Mouse (Mus musculus): ENCODE data around the gene Atp10b.

Atp10b gene

DNA sequence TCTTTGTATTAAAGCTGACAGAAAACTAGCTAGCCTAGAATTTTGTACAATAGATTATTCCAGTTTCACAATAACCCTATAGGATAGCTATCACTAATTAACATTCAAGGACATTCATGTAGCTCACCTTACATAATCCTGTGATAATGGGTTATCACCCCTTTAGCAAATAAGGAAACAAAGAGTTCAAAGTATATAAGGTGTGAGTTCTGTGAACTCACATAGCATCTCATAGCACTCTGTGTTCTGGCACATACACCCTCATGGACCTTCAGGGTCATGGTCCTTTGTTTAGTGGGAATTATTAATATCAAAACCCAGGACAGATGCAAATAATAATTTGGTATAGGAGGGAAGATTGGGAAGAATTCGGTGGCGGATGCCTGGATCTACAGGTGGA is 50.4 kb downstream of the Atp10b start:
- no peak for DNase-seq (ENCODE audit: low spot score)

DNA sequence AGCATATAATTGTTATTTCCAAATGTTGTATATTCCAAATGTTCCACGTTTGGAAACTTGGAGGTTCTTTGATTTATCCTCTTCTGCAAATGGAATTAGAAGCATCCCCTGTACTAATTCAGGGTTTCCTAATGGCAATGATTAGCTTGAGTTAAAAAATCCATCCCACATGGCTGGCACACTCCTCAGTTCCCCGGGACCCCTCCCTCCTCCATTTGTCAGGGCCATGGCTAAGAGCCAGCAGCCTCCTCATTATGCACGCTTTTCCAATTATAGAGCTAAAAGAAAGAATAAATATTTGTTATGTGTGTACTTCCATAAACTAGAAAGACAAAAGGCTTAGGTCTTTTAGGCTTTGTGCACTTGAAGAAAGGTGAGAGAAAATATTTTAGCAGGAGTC is 53.9 kb downstream of the Atp10b start:
- no peak for DNase-seq (ENCODE audit: low spot score)

DNA sequence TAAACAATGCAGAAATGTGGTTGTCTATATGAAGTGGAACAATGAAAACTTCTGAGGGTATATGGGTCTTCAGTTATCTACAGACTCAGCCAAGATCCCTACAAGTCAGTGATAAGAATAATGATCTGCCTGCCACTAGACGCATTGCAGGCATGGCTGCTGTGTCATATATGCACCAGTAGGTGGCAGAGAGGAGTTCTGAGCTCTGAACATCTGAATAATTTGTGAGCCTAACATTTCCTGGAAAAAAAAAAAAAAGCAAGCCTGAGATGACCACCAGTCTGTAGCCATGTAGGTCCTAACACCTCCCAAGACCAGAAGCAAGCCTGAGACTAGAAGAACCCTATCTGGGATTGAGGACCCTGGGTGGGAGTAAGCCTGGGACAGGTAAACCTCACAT is 63.5 kb downstream of the Atp10b start:
- no peak for DNase-seq (ENCODE audit: low spot score)

DNA sequence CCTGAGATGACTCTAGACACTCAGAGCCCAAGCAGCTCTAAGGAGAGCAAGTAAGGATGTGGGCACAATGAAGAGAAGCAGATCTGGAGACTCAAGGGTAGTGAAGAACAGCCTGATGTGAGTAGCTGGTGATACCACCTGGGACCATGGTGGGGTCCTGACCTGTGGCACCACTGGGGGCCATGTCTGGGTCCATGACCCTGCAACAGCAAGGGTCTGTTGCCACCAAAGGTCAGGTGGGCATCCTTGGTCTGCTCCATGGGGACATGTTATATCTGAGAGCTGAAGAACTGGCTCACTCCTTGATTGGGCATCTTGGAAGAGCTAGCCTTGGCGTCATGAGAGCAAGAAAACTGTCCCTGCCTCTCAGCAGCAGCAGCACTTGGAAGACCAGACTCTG is 64.1 kb downstream of the Atp10b start:
- DNase-seq (ENCODE audit: low spot score) = no peak

DNA sequence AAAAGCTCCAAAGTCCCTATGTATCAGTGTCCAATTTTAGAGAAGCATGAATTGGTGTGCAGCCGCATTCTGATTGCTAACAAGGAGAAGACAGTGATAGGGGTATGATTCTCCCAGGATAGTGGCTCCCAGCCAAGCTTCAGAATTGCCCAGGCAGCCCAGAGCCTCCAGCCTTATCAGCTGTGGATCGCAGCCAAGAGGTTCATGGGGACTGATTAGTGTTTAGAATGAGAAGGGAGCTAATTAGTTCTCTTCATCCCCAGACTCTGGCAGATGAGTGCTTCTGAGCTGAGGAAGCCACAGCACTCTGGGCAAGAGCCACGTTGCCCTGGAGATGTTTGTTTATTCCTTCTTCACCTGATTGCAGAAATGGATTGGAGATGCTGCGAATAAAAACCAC is 67.3 kb downstream of the Atp10b start:
- no peak for DNase-seq (ENCODE audit: low spot score)

DNA sequence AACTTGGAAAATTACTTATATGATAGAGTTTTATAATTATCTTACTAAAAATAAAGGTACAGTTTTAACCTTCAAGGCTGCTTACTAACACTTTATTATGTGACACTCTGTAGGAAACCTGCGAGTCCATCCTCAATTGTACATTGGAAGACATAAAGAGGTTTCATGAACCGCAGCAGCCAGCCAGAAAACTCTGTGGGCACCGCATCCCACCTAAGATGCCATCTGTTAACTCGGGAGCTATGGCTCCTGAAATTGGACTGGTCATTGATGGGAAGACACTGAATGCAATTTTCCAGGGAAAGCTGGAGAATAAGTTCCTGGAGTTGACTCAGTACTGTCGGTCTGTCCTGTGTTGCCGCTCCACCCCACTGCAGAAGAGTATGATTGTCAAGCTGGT is 80.6 kb downstream of the Atp10b start:
- no peak for DNase-seq (ENCODE audit: low spot score)

DNA sequence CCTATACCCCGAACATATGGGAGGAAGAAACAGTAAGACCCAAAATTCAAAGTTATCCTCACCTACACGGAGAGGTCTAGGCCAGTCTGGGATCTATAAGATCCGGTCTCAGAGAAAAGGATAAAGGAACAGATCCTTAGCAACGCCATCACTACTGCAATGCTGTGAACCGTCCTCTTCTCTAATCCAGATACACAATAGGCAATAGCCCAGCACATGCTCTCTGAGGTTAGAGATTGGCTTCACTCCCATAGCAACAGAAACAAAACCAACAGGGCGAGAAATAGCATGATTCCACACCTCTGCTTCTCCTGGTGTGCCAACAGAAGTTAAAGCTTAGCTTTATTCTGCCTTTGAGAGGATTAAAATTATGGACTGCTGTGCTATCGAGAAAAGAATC is 82.4 kb downstream of the Atp10b start:
- DNase-seq (ENCODE audit: low spot score) = no peak

DNA sequence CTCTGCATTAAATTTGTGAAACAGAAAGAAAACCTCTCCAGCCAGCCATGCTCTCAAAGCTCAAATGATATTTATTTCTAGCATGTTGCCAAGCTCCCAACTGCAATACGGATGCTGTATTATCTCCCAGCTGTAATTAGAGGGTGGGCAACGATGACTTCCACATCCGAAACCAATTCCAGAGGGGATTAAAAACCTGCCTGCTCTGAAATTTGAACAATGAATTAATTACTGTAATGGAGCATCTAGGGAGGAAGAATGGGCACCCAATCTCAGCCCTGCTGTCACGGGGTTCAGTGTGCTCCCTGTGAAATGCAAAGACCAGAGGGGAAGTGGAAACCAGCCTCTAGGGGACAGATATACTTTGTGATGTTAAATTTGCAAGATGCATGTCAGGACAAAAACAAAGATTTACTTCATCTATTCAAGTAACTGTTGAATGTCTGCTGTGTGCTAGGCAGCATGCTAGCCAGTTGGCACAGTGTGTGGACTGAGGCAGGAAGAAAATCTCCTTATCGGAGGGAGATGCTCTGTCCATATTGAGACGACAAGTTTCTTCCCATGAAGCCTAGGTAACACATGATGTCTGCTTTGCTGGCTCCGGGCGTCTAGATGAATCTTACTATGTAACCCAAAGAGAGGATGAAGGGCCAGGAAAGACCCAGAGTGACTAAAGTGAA is 86.8 kb downstream of the Atp10b start:
- no peak for DNase-seq (ENCODE audit: low spot score)

DNA sequence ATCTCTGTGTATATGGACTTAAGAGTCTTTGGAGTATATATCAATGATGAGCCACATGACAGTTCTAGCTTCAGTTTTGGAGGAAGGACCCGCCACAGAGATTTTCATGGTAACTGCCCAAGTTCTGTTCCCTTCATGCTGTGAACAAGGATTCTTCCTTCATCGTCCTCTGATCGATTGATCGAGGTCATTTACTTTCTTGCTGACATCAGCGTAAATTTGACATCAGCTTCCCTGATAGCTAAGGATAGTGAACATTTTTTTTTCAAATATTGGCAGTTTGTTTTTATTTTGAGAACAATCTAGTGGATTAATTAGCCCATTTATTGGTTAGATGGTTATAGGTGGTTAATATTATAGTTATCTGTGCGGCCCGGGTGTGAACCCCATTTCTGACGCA is 90.1 kb downstream of the Atp10b start:
- no peak for DNase-seq (ENCODE audit: low spot score)

DNA sequence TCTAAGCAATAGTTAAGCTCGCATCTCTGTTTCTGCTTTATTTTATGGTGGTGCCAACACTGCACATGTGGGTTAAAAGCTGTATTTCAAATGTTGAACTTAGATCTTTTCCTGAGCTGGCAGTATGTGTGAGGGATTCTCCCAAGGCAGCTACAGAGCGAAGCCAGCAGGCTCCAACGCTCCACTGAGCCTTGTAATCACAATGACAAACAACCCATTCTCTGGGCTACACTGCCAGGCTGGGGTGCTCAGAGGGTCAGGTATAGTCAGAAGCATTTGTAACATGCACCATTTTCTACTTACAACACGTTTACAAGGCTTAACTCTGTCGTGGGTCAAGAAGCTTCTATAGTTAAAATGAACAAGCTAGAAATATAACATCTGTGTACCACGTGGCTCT is 103.4 kb downstream of the Atp10b start:
- DNase-seq (ENCODE audit: low spot score) = no peak

DNA sequence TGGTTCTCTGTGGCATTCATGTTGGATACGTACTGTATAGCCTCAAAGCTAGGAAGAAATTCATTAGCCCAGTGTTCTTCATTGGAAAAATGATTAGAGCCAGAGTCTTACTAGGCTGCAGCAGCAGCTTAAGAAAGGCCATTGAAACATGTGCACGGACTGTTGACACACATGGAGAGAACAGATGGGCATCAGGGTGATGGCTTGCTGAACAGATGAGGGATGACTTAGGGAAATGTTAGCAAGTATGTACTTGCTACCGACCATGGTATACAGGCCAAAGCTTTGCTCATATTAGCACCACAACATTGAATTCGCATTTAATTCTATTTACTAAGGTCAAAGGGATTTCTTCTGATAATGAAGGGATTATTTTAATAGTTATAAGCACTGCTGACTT is 105.6 kb downstream of the Atp10b start:
- DNase-seq (ENCODE audit: low spot score) = no peak

DNA sequence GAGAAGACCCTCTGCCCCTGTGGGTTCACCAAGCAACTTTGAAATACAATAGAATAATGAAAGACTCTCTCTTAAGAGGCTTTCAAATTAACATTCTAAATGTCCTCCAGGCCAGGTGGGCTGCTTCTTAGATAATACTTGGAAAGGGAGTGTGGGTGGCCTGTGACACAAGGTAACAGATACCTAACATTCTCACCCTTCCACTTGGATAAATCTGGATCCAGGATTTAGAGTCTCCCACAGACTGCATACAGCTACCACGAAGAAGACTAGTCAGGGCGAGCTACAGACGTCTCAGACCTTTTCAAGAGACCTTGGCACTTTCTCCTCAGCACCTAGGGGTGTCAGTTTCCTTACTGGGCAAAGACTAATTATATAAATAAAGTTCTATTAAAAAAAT is 107.6 kb downstream of the Atp10b start:
- no peak for DNase-seq (ENCODE audit: low spot score)

DNA sequence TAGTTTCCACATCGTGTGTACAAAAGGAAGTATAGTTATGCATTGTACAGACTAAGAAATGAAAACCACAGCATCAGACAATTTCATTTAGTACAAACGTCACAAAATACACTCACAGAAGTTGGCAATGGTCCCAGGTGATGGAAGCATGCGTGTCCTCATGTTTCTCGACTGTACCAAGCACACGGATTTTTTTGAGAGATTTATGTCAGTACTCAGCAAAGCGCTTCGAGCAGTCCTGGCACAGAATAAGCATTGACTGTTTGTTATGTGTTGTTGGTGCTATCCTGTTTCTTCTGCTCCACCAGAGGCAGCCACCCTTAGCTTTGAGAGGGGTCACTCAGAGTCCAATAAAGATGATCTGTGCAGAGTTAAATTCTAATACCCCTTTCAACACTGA is 108.1 kb downstream of the Atp10b start:
- no peak for DNase-seq (ENCODE audit: low spot score)

DNA sequence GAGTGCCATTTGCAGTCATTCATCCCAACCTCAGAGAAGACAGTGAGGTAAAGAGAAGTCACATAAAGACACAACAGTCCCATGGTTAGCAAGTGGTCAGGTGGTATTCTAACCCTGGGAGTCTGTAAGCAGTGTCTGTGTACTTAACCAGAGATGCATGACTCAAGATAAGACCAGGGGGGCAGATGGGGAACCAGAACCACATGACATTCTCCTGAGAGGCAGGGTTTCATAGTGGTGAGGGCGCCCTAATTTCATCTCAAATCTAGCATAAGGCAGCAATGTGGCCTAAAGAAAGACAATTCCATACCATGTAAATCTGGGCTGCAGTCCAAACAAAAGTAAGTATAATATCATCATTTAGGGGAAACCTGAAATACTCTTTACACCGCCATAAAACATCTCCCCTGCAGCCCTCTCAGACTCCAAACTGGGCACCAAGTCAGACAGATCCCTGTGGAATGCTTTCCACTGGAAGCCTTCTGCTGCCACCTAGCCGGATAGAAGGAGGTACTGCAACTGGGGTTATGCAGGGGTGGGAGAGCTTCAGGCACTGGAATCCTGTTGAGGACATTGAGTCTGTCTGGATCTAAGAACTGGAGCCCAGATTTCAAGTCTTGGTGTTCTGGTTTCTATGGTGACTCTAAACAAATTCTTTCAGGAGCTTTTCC is 114.0 kb downstream of the Atp10b start:
- no peak for DNase-seq (ENCODE audit: low spot score)

DNA sequence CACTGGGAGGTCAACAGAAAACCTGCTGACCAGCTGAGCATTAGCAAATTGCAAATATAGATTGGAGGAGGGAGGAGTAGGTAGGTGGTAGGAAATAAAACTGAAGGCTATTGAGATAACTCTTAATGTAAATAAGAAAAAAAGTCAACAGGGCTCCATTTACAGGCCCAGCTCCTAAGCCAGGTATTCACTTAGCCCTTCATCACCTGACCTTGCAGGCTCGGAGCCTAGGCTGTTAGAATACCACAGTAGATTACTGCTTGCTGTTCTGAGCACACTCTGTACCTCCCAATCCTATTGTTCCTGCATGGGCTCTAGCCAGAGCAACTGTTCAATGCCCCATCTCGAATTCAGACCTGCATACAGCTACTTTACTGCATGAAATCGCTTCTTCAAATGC is 117.8 kb downstream of the Atp10b start:
- no peak for DNase-seq (ENCODE audit: low spot score)

DNA sequence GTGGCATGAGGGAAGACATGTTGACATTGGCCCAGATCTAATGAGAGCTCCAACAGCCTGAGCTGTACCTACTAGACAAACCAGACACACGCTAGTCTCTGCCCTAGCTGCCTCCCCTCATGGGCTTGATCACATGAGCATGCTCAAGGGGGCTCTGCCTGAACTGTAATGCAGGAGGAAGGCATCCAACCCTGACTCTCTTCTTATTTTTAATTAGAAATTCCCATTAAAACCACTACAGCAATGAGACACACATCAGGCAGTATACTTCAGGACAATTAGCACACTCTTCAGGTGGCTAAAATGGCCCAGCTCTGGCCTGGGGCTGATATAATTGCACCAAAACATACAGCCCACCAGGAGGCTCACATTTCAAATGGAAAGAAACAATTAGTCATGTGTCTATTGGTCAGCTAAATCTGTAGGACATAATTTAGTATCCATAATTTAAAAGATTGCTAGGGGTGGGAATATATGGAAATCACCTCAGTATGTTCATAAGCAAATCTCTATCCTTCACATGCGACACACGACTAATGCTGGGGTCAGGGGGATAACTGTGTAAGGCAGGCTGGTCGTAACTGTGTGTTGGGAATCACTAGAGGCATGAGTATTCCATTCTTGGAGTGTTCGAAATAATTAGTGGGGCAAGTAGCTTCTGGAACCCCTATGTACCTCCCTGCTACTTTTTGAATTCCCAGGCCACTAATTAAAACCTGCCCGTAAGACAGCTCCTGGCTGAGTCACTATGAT is 120.0 kb downstream of the Atp10b start:
- DNase-seq (ENCODE audit: low spot score) = no peak

DNA sequence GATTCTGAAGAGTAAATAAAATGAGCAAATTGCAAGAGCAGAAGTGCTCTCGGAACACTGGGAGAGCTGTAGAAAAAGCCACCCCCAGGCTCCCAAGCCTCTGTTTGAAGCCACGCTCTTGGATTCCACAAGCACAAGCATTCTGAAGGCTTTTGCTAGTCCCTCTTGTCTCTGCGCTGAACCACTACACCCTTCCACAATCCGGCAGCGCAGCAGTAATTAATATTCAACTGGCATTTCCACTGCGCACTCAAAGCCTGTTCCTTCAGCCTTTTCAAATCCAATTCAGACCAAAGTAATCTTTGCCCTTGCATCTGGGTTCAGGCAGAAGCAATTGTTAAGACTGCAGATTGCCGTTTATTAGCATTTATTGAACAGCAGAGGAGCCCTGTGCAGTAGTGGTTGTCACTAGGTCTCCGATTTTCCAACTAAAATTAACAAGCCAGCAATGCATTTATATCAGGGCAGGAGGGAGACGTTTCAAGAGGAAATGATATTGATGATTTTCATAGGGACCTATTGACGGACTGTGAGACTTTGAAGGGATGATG is 120.7 kb downstream of the Atp10b start:
- no peak for DNase-seq (ENCODE audit: low spot score)

DNA sequence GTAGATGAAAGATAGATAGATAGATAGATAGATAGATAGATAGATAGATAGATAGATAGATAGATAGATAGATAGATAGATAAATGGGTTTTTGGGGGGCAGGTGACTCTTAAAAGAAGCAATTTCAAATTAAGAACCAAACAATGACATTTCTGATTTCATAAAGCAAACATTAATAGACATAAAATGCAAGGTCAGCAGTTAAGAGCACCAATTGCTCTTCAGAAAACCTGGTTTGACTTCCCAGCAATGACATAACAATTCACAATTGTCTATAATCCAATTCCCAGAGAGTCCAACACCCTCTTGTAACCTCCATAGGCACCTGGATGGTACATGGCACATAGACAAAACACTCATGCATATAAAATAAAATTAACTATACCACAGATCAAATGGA is 124.2 kb downstream of the Atp10b start:
- DNase-seq (ENCODE audit: low spot score) = no peak

DNA sequence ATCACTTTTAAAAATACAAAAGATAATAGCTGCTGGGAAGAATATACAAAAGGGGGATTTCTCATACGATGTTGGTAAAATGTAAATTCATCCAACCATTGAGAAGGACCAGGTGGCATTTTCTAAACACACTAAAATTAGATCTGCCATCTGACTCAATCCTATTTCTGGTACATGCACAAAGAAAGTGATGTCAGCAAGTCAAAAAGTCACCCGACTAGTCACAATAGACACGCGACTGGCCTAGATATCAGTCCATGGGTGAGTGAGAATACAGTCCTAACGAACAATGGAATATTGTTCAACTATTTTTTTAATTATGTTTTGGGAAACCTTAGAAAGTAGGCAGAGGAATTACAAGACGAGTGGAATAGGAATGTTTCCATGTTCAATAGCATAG is 147.9 kb downstream of the Atp10b start:
- DNase-seq (ENCODE audit: low spot score) = no peak

DNA sequence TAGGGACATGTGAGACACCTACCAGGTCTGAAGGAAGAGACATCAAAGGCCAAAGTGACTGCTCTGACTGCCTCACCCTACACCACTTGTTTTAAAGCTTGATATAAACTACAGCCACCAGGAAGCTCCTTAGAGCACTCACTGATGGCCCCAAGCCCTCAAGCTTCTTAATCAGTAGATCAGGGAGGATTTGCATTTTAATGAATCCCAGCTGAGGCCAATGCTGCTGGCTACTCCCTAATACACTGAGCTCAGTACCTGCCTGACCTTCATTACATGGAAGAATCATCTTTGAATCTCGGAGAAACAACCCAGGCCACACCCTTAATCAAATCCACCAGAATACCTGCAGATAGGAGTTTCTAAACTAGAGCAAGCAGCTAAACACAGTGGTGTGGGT is 161.3 kb downstream of the Atp10b start:
- DNase-seq (ENCODE audit: low spot score) = no peak
